Mouse (Mus musculus) neural tube, embryonic 12.5 days (tissue): ENCODE data around the gene Pde2a. TPM values are rescaled to one million over a fixed set of nuclear protein-coding genes. Genes with fewer than 3 reads are reported as not detected.
A peak's percentile ranks its signal among the peaks of the same experiment; 100 is the strongest.

Experiments used
- ATAC-seq: fragments of 200-750 bp; cut with Nextera tagmentation; 2 replicates; pipeline ENCODE4 v1.8.0; 2017; ENCODE audit warnings: low read depth, mild to moderate bottlenecking, moderate TSS enrichment, moderate library complexity; ENCODE audit not compliant: low FRiP score
- H3K27ac ChIP-seq: fragments of 300-500 bp; sonication (generic); 2 replicates; pipeline ENCODE4 v1.5.1; 2016
- H3K27me3 ChIP-seq: fragments of 300-500 bp; sonication (generic); replicated peaks from 2 replicates; pipeline ENCODE4 v1.6.1; 2016; ENCODE audit warnings: mild to moderate bottlenecking
- H3K36me3 ChIP-seq: fragments of 300-500 bp; sonication (generic); 2 replicates; pipeline ENCODE4 v1.6.1; 2016; ENCODE audit warnings: mild to moderate bottlenecking
- H3K4me1 ChIP-seq: fragments of 300-500 bp; sonication (generic); 2 replicates; pipeline ENCODE4 v1.6.1; 2016
- H3K4me2 ChIP-seq: fragments of 300-500 bp; sonication (generic); replicated peaks from 2 replicates; pipeline ENCODE4 v1.6.1; 2016; ENCODE audit warnings: mild to moderate bottlenecking
- H3K4me3 ChIP-seq: fragments of 300-500 bp; sonication (generic); 2 replicates; pipeline ENCODE4 v1.5.1; 2016
- H3K9ac ChIP-seq: fragments of 300-500 bp; sonication (generic); 2 replicates; pipeline ENCODE4 v1.6.1; 2016; ENCODE audit warnings: mild to moderate bottlenecking
- H3K9me3 ChIP-seq: fragments of 300-500 bp; sonication (generic); 2 replicates; pipeline ENCODE4 v1.6.1; 2016; ENCODE audit warnings: mild to moderate bottlenecking
- WGBS: fragments of 180-500 bp; shearing (Covaris S2); methylation state at CpG from one replicate; pipeline ENCODE4 v1.1.7; 2016; 5-methylcytosine and 5-hydroxymethylcytosine counted together
- polyA plus RNA-seq: library from polyadenylated mRNA; unstranded; fragments of >200 nt; fragmentation: Nextera tagmentation; extraction: Ambion mirVana; gene quantifications from 2 replicates; pipeline ENCODE4 v1.2.1, GENCODE M21; 2016

Pde2a gene
- polyA plus RNA-seq, 1 experiment from 2014 or later = 40.0 TPM

- Histone ChIP-seq H3K36me3 (no peaks in the 10 kb centered on the region), H3K9ac (no peak overlapping the region), H3K27me3 (no peaks in the 10 kb centered on the region), H3K4me3 (no peak overlapping the region), H3K4me1 (no peaks in the 10 kb centered on the region), H3K9me3 (no peaks in the 10 kb centered on the region), H3K4me2 (no peak overlapping the region), H3K27ac (no peak overlapping the region)
- 62% methylated on average over 6 of the region's 6 CpGs for WGBS
- ATAC-seq = no peak
These were observed 13.5 kb downstream of the Pde2a start for GRCm38 (mm10) chr7:101435038-101435437.

GRCm38 (mm10) chr7:101437876-101438275 lies 16.4 kb downstream of the Pde2a start:
- ATAC-seq = no peak

GRCm38 (mm10) chr7:101443093-101443492 lies 21.6 kb downstream of the Pde2a start:
- no peaks in the 10 kb centered on the region for H3K9me3 ChIP-seq
- peaks cover 3% of the 10 kb centered on the region; the same call in 1 of the 2 replicates for H3K27me3 ChIP-seq
- H3K4me1 ChIP-seq = no peaks in the 10 kb centered on the region
- H3K27ac ChIP-seq = no peak overlapping the region
- WGBS = 68% methylated on average over 10 of the region's 10 CpGs
- no peak overlapping the region for H3K9ac ChIP-seq
- no peak overlapping the region for H3K4me2 ChIP-seq
- H3K4me3 ChIP-seq = no peak overlapping the region
- no peaks in the 10 kb centered on the region for H3K36me3 ChIP-seq
- ATAC-seq = no peak

More at GRCm38 (mm10) chr7:101437876-101438275, 16.4 kb downstream of the Pde2a start:
- H3K36me3 ChIP-seq = no peaks in the 10 kb centered on the region
- no peaks in the 10 kb centered on the region for H3K4me1 ChIP-seq
- H3K9me3 ChIP-seq = no peaks in the 10 kb centered on the region
- no peak overlapping the region for H3K4me2 ChIP-seq
- WGBS = 17% methylated on average over 1 of the region's 1 CpGs
- no peak overlapping the region for H3K9ac ChIP-seq
- no peaks in the 10 kb centered on the region for H3K27me3 ChIP-seq
- H3K4me3 ChIP-seq = no peak overlapping the region
- no peak overlapping the region for H3K27ac ChIP-seq

- Histone ChIP-seq H3K4me1 (no peaks in the 10 kb centered on the region), H3K27ac (no peak overlapping the region)
- 77% methylated on average over 4 of the region's 4 CpGs for WGBS
These were observed 22.7 kb downstream of the Pde2a start for GRCm38 (mm10) chr7:101444211-101444610.

GRCm38 (mm10) chr7:101449855-101450254 lies 28.4 kb downstream of the Pde2a start:
- H3K27me3 ChIP-seq = peaks cover 19% of the 10 kb centered on the region
- H3K9ac ChIP-seq = no peak overlapping the region
- no peak overlapping the region for H3K4me2 ChIP-seq
- H3K27ac ChIP-seq = no peak overlapping the region
- H3K4me1 ChIP-seq = peaks cover 6% of the 10 kb centered on the region; the same call in 1 of the 2 replicates
- H3K36me3 ChIP-seq = no peaks in the 10 kb centered on the region
- WGBS = 43% methylated on average over 3 of the region's 3 CpGs
- no peak overlapping the region for H3K4me3 ChIP-seq
- ATAC-seq = no peak
- H3K9me3 ChIP-seq = no peaks in the 10 kb centered on the region

More at GRCm38 (mm10) chr7:101444211-101444610, 22.7 kb downstream of the Pde2a start:
- Histone ChIP-seq H3K4me3 (no peak overlapping the region), H3K36me3 (no peaks in the 10 kb centered on the region), H3K27me3 (peaks cover 3% of the 10 kb centered on the region; the same call in 1 of the 2 replicates), H3K4me2 (no peak overlapping the region), H3K9ac (no peak overlapping the region), H3K9me3 (no peaks in the 10 kb centered on the region)
- ATAC-seq = no peak

GRCm38 (mm10) chr7:101450422-101451401 lies 29.2 kb downstream of the Pde2a start:
- peak; percentile 84 for ATAC-seq
- peaks cover 19% of the 10 kb centered on the region for H3K27me3 ChIP-seq
- H3K4me2 ChIP-seq = peak overlapping the region; percentile 82
- H3K9me3 ChIP-seq = no peaks in the 10 kb centered on the region
- WGBS = under 1% methylated on average over 63 of the region's 68 CpGs
- peak overlapping the region; percentile 55 for H3K9ac ChIP-seq
- H3K4me3 ChIP-seq = peak overlapping the region; percentile 49
- H3K36me3 ChIP-seq = no peaks in the 10 kb centered on the region
- no peak overlapping the region for H3K27ac ChIP-seq
- peaks cover 6% of the 10 kb centered on the region; the same call in 1 of the 2 replicates for H3K4me1 ChIP-seq

- H3K4me2 ChIP-seq = peak overlapping the region; percentile 82; the same call in 1 of the 2 replicates
- no peak overlapping the region for H3K9ac ChIP-seq
- no peaks in the 10 kb centered on the region for H3K9me3 ChIP-seq
- no peak for ATAC-seq
- H3K4me1 ChIP-seq = peaks cover 6% of the 10 kb centered on the region; the same call in 1 of the 2 replicates
- H3K4me3 ChIP-seq = no peak overlapping the region
- no peaks in the 10 kb centered on the region for H3K36me3 ChIP-seq
- no peak overlapping the region for H3K27ac ChIP-seq
- 88% methylated on average over 3 of the region's 3 CpGs for whole genome bisulfite sequencing
- peaks cover 19% of the 10 kb centered on the region for H3K27me3 ChIP-seq
These were observed 31.2 kb downstream of the Pde2a start for GRCm38 (mm10) chr7:101452669-101453068.

- Histone ChIP-seq H3K36me3 (no peaks in the 10 kb centered on the region), H3K27ac (no peak overlapping the region), H3K9ac (no peak overlapping the region), H3K4me2 (peak overlapping the region; percentile 82; the same call in 1 of the 2 replicates), H3K4me3 (no peak overlapping the region), H3K9me3 (no peaks in the 10 kb centered on the region), H3K27me3 (peaks cover 19% of the 10 kb centered on the region), H3K4me1 (peaks cover 6% of the 10 kb centered on the region; the same call in 1 of the 2 replicates)
- ATAC-seq = no peak
- 92% methylated on average over 3 of the region's 3 CpGs for WGBS
These were observed 31.8 kb downstream of the Pde2a start for GRCm38 (mm10) chr7:101453296-101453695.

GRCm38 (mm10) chr7:101453725-101454124 lies 32.2 kb downstream of the Pde2a start:
- no peak overlapping the region for H3K27ac ChIP-seq
- no peak overlapping the region for H3K9ac ChIP-seq
- 15% methylated on average over 8 of the region's 8 CpGs for WGBS
- no peak for ATAC-seq
- no peak overlapping the region; the same call in 1 of the 2 replicates for H3K4me2 ChIP-seq
- H3K27me3 ChIP-seq = peaks cover 19% of the 10 kb centered on the region
- peaks cover 6% of the 10 kb centered on the region; the same call in 1 of the 2 replicates for H3K4me1 ChIP-seq
- H3K9me3 ChIP-seq = no peaks in the 10 kb centered on the region
- H3K36me3 ChIP-seq = no peaks in the 10 kb centered on the region
- H3K4me3 ChIP-seq = no peak overlapping the region

- H3K4me2 ChIP-seq = no peak overlapping the region
- H3K4me3 ChIP-seq = no peak overlapping the region
- H3K4me1 ChIP-seq = peaks cover 6% of the 10 kb centered on the region; the same call in 1 of the 2 replicates
- H3K27me3 ChIP-seq = peaks cover 19% of the 10 kb centered on the region
- WGBS = 90% methylated on average over 9 of the region's 9 CpGs
- ATAC-seq = no peak
- no peaks in the 10 kb centered on the region for H3K36me3 ChIP-seq
- H3K27ac ChIP-seq = no peak overlapping the region
- no peak overlapping the region for H3K9ac ChIP-seq
- H3K9me3 ChIP-seq = no peaks in the 10 kb centered on the region
These were observed 33.0 kb downstream of the Pde2a start for GRCm38 (mm10) chr7:101454479-101454878.

GRCm38 (mm10) chr7:101455141-101455540 lies 33.6 kb downstream of the Pde2a start:
- ATAC-seq = no peak

GRCm38 (mm10) chr7:101456318-101456717 lies 34.8 kb downstream of the Pde2a start:
- Histone ChIP-seq H3K4me1 (peaks cover 10% of the 10 kb centered on the region; the same call in 1 of the 2 replicates), H3K9me3 (no peaks in the 10 kb centered on the region), H3K27me3 (peaks cover 18% of the 10 kb centered on the region), H3K4me3 (no peak overlapping the region), H3K36me3 (no peaks in the 10 kb centered on the region), H3K27ac (no peak overlapping the region), H3K4me2 (no peak overlapping the region), H3K9ac (no peak overlapping the region)
- ATAC-seq = no peak
- WGBS = 77% methylated on average over 4 of the region's 4 CpGs

More at GRCm38 (mm10) chr7:101455141-101455540, 33.6 kb downstream of the Pde2a start:
- H3K4me1 ChIP-seq = peaks cover 7% of the 10 kb centered on the region; the same call in 1 of the 2 replicates
- H3K9me3 ChIP-seq = no peaks in the 10 kb centered on the region
- no peaks in the 10 kb centered on the region for H3K36me3 ChIP-seq
- no peak overlapping the region for H3K4me3 ChIP-seq
- H3K27ac ChIP-seq = no peak overlapping the region
- H3K9ac ChIP-seq = no peak overlapping the region
- H3K4me2 ChIP-seq = no peak overlapping the region
- H3K27me3 ChIP-seq = peaks cover 19% of the 10 kb centered on the region
- 78% methylated on average over 6 of the region's 6 CpGs for WGBS
